Mouse (Mus musculus) liver, adult 2 months (tissue): ENCODE measurements around the gene C1qtnf2.

Experiments used
- CTCF ChIP-seq: fragments of 200-500 bp; IDR thresholded peaks from 2 replicates; pipeline ENCODE4 v1.5.1; 2011; ENCODE audit warnings: low read depth, low read length, control low read depth
- POLR2A ChIP-seq: fragments of 200-500 bp; IDR thresholded peaks from 2 replicates; pipeline ENCODE4 v1.6.1; 2011; ENCODE audit warnings: low read length, control low read depth; ENCODE audit not compliant: insufficient read depth; ENCODE audit errors: extremely low read depth

DNA sequence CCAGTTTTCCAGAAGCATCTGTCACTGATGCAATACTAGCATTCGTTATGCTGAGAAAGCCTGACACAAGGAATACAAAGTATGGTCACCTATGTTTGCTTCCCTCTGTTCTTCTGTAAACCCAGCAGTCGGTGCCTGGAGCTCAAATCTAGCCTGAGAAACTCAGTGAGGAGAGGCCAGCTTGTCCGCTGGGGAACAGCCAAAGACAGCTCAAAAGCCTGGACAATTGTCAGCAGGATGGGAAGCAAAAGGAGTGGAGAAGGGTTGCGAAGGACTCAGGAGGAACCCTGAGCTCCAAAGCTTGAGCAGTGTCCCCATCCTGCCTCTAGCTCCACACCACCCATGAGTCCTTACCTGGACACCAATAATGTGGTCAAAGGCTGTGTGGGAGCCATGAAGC lies 10.0 kb downstream of the C1qtnf2 start:
- no peak for TF ChIP-seq POLR2A
- no peak for TF ChIP-seq CTCF
